Mouse (Mus musculus) embryonic fibroblast, embryonic 13.5 days (primary cell): ENCODE measurements around the gene Cdk2.

Experiments
- CTCF ChIP-seq: IDR thresholded peaks from 2 replicates; pipeline ENCODE4 v1.5.1; 2011; ENCODE audit warnings: mild to moderate bottlenecking, control low read depth, low read length, moderate library complexity, borderline replicate concordance; ENCODE audit not compliant: insufficient read depth
- POLR2A ChIP-seq: IDR thresholded peaks from 2 replicates; pipeline ENCODE4 v1.6.1; 2011; ENCODE audit warnings: low read depth, mild to moderate bottlenecking, control low read depth, low read length, moderate library complexity

DNA sequence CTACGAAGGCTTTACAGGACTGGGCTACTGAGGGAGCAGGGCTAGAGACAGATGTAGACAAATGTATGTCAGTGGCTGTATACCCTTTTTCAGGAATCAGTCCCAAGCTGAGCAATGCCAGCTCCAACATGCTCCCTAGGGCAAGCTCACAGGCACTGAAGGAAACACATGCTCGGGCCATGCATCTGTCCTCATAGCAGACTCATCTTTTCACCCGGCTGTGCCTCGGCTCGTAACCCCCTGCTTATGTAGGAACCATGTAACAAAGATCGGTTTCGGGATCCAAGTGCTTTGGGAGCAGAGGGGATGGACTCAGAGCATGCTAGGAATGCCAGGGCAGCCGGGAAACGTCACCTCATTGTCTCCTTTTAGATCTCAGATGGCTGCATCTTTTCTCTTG lies 45.3 kb downstream of the Cdk2 start:
- no peak for TF ChIP-seq POLR2A
- no peak for TF ChIP-seq CTCF
